Mouse (Mus musculus) midbrain, postnatal 0 days (tissue): ENCODE data around the gene Sec61g. TPM values are rescaled to one million over a fixed set of nuclear protein-coding genes. Genes with fewer than 3 reads are reported as not detected.

Source experiments
- ATAC-seq: fragments of 200-750 bp; cut with Nextera tagmentation; 2 replicates; pipeline ENCODE4 v1.8.0; 2017; ENCODE audit warnings: moderate number of reproducible peaks, mild to moderate bottlenecking, moderate TSS enrichment, moderate library complexity; ENCODE audit not compliant: low FRiP score
- DNase-seq: peaks from one replicate; pipeline ENCODE4 v3.0.0-alpha.2; 2015; ENCODE audit warnings: low spot score
- H3K27ac ChIP-seq: fragments of 300-500 bp; sonication (generic); 2 replicates; pipeline ENCODE4 v1.5.1; 2014; ENCODE audit warnings: low read depth, mild to moderate bottlenecking, low read length, mixed read lengths
- H3K27me3 ChIP-seq: fragments of 300-500 bp; sonication (generic); 2 replicates; pipeline ENCODE4 v1.6.1; 2014; ENCODE audit warnings: low read length, control low read depth, mixed read lengths; ENCODE audit not compliant: insufficient read depth
- H3K36me3 ChIP-seq: fragments of 300-500 bp; sonication (generic); 2 replicates; pipeline ENCODE4 v1.6.1; 2014; ENCODE audit warnings: low read length, control low read depth, mixed read lengths; ENCODE audit not compliant: insufficient read depth
- H3K4me1 ChIP-seq: fragments of 300-500 bp; sonication (generic); 2 replicates; pipeline ENCODE4 v1.6.1; 2014; ENCODE audit warnings: mild to moderate bottlenecking, control low read depth, antibody characterized with exemption, low read length, mixed read lengths; ENCODE audit not compliant: insufficient read depth
- H3K4me2 ChIP-seq: fragments of 300-500 bp; sonication (generic); 2 replicates; pipeline ENCODE4 v1.6.1; 2014; ENCODE audit warnings: low read depth, mild to moderate bottlenecking, low read length, mixed read lengths; ENCODE audit not compliant: poor library complexity, severe bottlenecking
- H3K4me3 ChIP-seq: fragments of 300-500 bp; sonication (generic); 2 replicates; pipeline ENCODE4 v1.5.1; 2014; ENCODE audit warnings: low read depth, mild to moderate bottlenecking, low read length, moderate library complexity
- H3K9ac ChIP-seq: fragments of 300-500 bp; sonication (generic); replicated peaks from 2 replicates; pipeline ENCODE4 v1.6.1; 2014; ENCODE audit warnings: mild to moderate bottlenecking, low read length, moderate library complexity, mixed read lengths; ENCODE audit not compliant: poor library complexity, severe bottlenecking
- H3K9me3 ChIP-seq: fragments of 300-500 bp; sonication (generic); 2 replicates; pipeline ENCODE4 v1.6.1; 2016; ENCODE audit warnings: low read length, control low read depth
- CTCF ChIP-seq: IDR thresholded peaks from 2 replicates; pipeline ENCODE4 v1.5.1; 2016; ENCODE audit warnings: antibody characterized with exemption, mild to moderate bottlenecking
- WGBS: fragments of 180-500 bp; shearing (Covaris S2); extraction: QIAGEN DNeasy Blood & Tissue Kit; methylation state at CpG from one replicate; pipeline ENCODE4 v1.1.7; 2014; 5-methylcytosine and 5-hydroxymethylcytosine counted together
- polyA plus RNA-seq: library from polyadenylated mRNA; unstranded; fragments of >200 nt; fragmentation: Nextera tagmentation; extraction: Ambion mirVana; gene quantifications from 2 replicates; pipeline ENCODE4 v1.2.1, GENCODE M21; 2015
- total RNA-seq: library from RNA; depleted of rRNA; stranded (reverse); fragments of >200 nt; gene quantifications from 2 replicates; pipeline ENCODE4 v1.2.3, GENCODE M21; 2014; rRNA removed

Sec61g gene
- total RNA-seq, result 15.2 and 21.1 TPM in 2 replicates
- polyA plus RNA-seq, result 32.5 TPM in 2 replicates

DNA sequence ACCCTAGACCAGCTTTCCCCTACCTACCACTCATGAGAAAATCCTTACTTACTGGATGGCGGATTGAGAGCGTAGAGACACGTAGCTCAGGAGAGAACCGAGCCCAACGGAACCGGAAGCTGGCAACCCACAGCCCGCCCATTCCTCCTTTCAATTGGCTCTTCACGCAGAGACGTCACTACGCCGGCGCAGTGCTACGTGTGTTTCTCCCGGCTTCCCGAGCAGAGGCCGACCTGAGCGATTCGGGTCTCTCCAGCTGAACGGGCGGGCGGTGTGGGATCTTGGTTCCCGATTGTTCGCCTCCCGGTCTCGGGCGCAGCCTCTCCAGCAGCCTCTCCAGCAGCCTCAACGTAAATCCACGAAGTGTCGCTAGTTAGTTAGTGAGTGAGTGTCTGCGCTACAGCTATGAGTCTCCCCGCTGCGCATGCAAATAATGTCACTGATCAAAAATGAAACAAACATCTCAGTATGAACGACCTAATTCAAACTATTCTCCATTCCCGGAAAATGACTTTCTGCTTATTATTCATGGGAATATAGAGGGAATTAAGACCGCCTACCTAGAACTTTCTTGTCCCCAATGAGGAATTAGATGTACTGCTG is at the start of gene Sec61g:
Gene Sec61g, minus strand, starts transcription at position 433 of the 603 bp plus-strand sequence.
- under 1% methylated on average over 35 of the region's 35 CpGs for WGBS
- DNase-seq (peak; percentile 97), ATAC-seq (peak; percentile 99)
- Histone ChIP-seq H3K9me3 (no peaks in the 10 kb centered on the region), H3K4me2 (peak within 1 kb of the TSS; percentile 59), H3K36me3 (peaks cover 17% of the 10 kb centered on the region; the same call in 1 of the 2 replicates), H3K9ac (peak within 1 kb of the TSS; percentile 98), H3K4me3 (peak within 1 kb of the TSS; percentile 93), H3K4me1 (no peaks in the 10 kb centered on the region), H3K27me3 (no peaks in the 10 kb centered on the region), H3K27ac (peak within 1 kb of the TSS; percentile 91)
- TF ChIP-seq CTCF, result peak; percentile 24

DNA sequence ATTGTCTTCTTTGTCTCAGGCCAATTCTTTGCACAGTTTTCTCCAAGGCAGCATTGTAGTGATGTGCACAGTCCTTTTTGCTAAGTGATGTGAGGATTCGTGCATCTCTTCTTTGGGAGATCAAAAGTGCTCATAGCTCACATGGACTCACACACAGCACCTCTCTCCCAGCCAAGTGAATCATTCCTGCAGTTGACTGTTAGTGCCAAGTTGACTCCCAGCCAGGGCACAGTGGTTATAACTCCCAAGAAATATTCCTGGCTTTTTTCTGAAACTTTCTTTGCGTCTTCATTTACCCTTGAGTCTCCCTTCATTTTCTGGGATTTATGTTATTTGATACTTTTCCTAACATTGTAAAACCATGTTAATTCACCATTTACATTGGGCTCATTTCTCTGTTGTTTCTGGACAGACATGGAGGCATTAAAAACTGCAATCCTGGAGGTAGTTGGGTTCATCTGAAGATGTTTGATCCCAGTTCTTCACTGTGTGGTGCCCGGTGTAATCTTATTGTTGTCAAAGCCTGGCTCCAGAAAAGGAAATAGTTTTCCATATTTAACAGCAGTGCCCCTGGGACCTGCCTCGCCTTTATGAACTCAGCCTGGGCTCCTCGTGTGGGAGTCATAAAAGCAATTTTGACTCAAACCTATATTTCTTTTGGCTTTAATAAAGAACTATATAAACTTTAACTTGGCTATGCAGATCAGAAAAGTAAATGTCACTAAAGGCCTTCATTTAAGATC is 38.3 kb upstream of the Sec61g start:
- no peak for ATAC-seq
- 75% methylated on average over 5 of the region's 5 CpGs for WGBS
- no peaks in the 10 kb centered on the region for H3K9me3 ChIP-seq
- H3K4me2 ChIP-seq, result no peak overlapping the region
- H3K4me3 ChIP-seq, result no peak overlapping the region
- TF ChIP-seq CTCF, result no peak
- no peak overlapping the region for H3K9ac ChIP-seq
- DNase-seq, result no peak
- no peaks in the 10 kb centered on the region for H3K4me1 ChIP-seq
- H3K27ac ChIP-seq, result no peak overlapping the region
- no peaks in the 10 kb centered on the region for H3K27me3 ChIP-seq
- H3K36me3 ChIP-seq, result no peaks in the 10 kb centered on the region

- 93% methylated on average over 1 of the region's 1 CpGs for WGBS
- Histone ChIP-seq H3K36me3 (no peaks in the 10 kb centered on the region), H3K4me1 (no peaks in the 10 kb centered on the region), H3K27me3 (no peaks in the 10 kb centered on the region), H3K9me3 (no peaks in the 10 kb centered on the region), H3K4me3 (no peak overlapping the region), H3K9ac (no peak overlapping the region), H3K27ac (no peak overlapping the region), H3K4me2 (no peak overlapping the region)
- DNase-seq (no peak), ATAC-seq (no peak)
- TF ChIP-seq CTCF, result no peak
These were observed 29.1 kb upstream of the Sec61g start for GRCm38 (mm10) chr11:16537379-16537778.

DNA sequence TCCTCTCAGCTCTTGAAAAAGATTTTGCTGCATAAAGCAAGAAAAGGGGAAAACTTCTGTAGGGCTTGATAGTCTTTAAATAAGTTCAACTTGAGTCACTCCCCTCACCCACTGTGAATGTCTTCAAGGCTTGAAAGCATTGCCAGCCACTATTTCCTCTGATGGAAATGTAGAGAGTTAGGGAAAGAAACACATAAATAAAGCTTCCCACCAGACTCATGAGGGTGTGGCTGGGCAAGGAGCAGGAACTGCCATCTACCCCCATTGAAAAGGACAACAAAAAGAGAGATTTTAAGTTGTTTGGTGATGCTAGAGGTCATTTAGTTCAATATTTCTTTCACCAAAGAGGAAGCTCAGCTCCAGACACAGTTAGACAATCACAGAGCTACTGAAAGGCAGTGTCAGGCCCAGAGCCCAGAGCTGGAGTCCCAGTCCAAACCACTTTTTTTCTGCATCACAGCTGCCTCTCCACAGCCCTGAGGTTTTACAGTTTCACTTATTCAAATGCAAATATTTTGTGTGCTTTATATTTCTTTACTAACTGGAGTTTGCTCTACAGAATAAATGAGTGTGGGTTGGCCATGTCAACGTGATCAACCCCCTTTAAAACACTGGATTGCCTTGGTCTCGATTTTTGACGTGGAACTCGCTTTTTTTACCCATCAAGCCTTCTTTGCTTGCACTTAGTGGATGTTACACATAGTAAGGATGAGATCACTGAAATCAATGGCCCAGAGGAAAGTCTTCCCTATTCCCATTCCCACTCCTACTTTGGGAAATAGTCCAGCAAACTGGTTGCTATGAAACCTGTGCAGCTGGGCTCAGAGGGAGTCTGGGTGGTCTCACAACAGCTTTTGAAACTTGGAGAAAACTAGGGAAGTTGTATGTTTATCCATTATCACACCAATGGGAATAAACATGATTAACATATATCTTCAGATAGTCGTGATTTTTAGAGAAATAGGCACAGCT is 26.6 kb upstream of the Sec61g start:
- no peak overlapping the region for H3K4me2 ChIP-seq
- ATAC-seq (peak; percentile 54; the same call in 1 of the 2 replicates), DNase-seq (peak; percentile 61)
- H3K27me3 ChIP-seq, result no peaks in the 10 kb centered on the region
- no peaks in the 10 kb centered on the region for H3K9me3 ChIP-seq
- H3K4me1 ChIP-seq, result no peaks in the 10 kb centered on the region
- WGBS, result 57% methylated on average over 5 of the region's 5 CpGs
- no peak overlapping the region for H3K9ac ChIP-seq
- no peak for TF ChIP-seq CTCF
- no peaks in the 10 kb centered on the region for H3K36me3 ChIP-seq
- H3K27ac ChIP-seq, result no peak overlapping the region; the same call in 1 of the 2 replicates
- H3K4me3 ChIP-seq, result no peak overlapping the region

GRCm38 (mm10) chr11:16532877-16533276 is 24.6 kb upstream of the Sec61g start:
- Histone ChIP-seq H3K9me3 (no peaks in the 10 kb centered on the region), H3K4me2 (no peak overlapping the region), H3K27ac (no peak overlapping the region), H3K9ac (no peak overlapping the region), H3K36me3 (no peaks in the 10 kb centered on the region), H3K27me3 (no peaks in the 10 kb centered on the region), H3K4me1 (no peaks in the 10 kb centered on the region), H3K4me3 (no peak overlapping the region)
- peak; percentile 57 for DNase-seq
- 25% methylated on average over 5 of the region's 5 CpGs for WGBS
- no peak for ATAC-seq
- peak; percentile 55 for TF ChIP-seq CTCF
